Mouse (Mus musculus): Measurements from ENCODE around the gene Itga8. TPM values are rescaled to one million over a fixed set of nuclear protein-coding genes. Genes with fewer than 3 reads are reported as not detected.

Itga8 gene
- total RNA-seq, 2 experiments from 2014 or later = 7.4 to 7.7 TPM

DNA sequence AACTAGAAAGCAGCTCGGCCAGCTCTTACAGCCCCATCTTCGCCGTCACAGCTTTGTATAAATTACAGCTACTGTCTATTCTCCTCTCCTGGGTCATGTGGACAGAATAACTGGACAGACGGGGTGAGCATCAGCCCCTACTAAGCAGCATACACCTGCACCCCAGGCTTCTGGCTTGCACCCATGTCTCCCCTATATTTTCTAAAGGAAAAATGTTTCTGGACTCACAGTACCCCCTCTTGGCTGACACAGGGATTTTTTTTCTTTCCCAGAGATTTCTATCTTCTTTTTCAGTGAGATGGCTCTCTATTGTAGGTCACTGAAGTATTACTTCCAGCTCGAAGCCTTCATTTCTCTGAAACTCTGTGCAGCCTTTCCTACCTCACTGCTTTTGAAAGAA lies 4.4 kb downstream of the Itga8 start:
- DNase-seq (ENCODE audit: low spot score) = no peak
- intact Hi-C loops (cut with DNase I) = no loop called here

GRCm38 (mm10) chr2:12295150-12295549 lies 6.6 kb downstream of the Itga8 start:
- intact Hi-C loops (cut with DNase I) = no loop called here
- no peak for DNase-seq (ENCODE audit: low spot score)

DNA sequence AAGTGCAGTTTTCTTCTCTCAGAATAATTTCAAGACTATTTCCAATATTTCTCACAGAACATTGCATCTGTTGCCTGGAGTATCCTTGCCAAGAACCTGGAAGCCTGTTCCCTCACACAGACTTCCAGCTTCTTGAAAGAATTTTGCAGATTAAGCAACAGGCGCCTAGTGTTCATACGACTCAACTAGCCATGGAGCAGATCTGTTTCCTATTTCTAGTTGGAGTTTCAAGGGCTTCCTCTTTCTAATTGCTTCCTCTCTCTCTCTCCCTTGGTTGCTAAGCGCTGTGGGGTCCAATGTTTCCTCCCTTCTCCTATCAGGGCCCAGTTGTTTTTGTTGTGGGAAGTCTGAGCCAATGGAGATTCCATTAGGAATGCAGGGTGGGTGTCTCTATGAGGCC lies 7.7 kb downstream of the Itga8 start:
- DNase-seq (ENCODE audit: low spot score) = no peak
- intact Hi-C loops (cut with DNase I) = no loop called here

DNA sequence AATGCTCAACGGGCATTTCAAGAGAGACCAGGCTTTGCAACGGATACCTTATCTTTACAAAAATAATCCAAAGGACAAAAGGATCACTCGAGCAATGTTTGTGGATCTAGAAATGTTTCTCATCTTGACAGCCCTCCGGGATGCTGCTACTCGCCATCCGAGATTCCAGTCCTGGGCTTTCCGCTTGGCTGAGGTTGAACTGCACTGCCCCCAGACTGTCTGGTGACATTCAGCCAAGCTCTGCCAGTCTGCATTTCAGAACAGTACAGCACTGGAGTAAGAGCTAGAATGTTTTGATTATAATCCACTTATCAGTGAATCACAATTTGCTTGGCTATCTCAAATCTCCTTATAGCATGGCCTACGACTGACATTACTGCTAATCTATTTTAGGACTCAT lies 8.3 kb downstream of the Itga8 start:
- intact Hi-C loops (cut with DNase I) = no loop called here
- DNase-seq (ENCODE audit: low spot score) = no peak

DNA sequence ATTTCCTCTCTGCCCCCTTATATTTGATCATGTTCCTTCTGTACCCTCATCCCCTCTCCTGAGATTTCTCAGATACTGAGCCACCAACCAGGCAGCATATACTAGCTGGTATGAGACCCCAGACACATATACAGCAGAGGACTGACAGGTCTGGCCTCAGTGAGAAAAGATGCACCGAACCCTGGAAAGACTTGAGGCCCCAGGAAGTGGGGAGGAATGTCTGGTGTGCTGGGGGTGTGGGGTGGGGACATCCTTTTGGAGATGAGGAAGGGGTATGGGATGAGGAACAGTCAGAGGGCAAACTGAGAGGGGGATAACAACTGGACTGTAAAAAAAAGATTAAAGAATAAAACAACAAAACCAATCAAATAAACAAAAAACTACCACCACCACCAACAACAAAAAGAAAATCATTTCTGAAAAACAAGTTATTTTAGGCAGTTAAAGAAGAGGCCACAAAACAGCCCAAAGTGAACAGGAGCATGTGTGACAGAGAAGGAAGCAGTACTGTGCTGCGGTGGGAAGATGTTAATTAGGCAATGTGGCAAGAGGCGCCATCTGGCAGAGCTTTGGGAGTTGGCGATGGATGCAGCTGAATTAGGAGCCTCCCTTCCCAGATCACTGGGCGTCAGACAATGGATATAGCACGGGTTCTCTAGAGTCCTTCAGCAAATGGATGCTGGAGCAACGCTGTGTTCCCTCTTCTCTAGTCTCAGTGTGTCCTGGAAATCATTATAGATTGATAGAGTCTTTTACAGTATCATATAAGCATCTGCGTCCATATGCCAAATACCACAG lies 9.5 kb downstream of the Itga8 start:
- no peak for DNase-seq (ENCODE audit: low spot score)
- intact Hi-C loops (cut with DNase I) = no loop called here

DNA sequence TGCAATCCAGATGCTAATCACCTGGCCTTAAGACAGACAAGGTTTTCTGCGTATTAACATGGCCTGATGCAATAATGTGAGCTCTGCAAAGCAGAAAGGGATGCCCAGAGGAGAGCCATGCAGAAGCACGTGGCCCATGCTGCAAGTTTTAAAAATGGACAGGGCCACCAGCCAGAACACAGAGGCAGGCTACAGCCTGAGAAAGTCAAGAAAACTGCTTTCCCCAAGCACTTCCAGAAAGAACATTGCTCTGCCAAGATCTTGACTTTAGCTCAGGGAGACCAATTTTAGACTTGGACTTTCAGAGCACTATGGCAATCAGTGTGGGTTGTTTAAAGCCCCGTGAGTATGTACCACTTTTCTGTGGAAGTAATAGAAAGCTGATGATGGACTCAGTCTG lies 11.5 kb downstream of the Itga8 start:
- intact Hi-C loops (cut with DNase I) = no loop called here
- no peak for DNase-seq (ENCODE audit: low spot score)

DNA sequence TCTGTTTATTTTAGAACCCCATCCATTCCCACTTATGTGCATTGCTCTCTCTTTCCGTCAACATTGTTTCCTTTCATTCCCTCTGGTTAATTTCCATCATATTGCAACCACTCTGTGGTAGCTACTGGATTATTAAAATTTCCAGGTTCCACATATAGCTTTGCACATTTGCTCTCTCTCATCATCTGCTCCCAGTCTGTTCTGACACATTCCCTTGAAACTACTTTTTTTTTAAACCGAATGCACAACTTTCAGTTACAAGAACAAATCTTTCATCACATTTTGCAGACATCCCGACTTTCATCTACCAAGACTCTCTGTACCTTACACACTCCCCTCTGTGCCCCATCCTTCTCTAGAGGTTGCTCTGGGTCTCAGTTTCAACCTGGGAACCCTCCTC lies 13.9 kb downstream of the Itga8 start:
- intact Hi-C loops (cut with DNase I) = no loop called here
- DNase-seq (ENCODE audit: low spot score) = no peak

DNA sequence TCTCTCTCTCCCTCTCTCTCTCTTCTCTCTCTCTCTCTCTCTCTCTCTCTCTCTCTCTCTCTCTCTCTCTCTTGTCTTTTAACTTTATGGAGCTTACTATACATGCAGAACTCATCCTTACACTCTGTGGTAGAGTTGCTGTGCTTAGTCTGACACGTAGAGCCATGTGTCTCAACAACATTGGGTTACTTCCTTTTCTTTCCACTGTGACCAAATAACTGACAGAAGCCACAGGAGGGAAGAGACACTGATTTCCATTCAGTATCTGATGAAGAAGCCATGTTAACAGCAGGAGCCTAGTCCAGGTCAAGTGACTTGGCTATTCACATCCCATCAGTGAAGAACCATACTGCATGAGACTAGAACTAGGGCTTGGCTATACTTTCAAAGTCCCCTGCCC lies 21.1 kb downstream of the Itga8 start:
- intact Hi-C loops (cut with DNase I) = no loop called here
- no peak for DNase-seq (ENCODE audit: low spot score)

- intact Hi-C loops (cut with DNase I) = no loop called here
- no peak for DNase-seq (ENCODE audit: low spot score)
These were observed 22.6 kb downstream of the Itga8 start for GRCm38 (mm10) chr2:12279070-12279612.

DNA sequence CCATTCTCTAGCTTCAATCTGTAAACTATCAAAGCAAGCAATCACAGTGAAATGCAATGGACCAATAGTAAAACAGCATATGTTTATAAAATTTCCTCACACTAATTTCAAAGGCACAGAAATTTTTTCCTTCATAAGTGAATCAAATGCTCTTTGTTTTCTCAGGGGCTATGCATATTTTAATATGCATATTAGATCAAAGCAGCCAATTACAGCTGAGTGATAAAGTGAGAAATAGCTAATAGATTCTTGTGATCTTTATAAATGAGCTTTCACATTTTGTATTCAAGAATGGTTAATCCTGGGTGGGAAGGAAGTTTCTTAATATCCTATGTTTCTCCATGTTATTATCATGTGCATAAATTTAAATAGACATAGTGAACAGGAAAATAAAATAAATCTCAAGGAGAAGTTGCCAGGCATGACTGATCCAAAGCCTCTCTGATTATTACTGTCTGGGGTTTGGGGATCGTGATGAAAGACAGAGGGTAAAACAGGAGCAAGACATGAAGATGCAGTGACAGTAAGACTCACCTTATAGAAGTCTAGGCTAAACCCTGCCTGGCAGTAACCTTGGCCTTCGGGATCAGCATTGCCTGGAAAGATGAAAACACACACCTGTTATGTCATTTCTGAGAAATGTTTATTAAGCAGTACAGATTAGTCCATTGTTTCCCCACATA lies 44.9 kb downstream of the Itga8 start:
- intact Hi-C loops (cut with DNase I) = no loop called here
- no peak for DNase-seq (ENCODE audit: low spot score)

DNA sequence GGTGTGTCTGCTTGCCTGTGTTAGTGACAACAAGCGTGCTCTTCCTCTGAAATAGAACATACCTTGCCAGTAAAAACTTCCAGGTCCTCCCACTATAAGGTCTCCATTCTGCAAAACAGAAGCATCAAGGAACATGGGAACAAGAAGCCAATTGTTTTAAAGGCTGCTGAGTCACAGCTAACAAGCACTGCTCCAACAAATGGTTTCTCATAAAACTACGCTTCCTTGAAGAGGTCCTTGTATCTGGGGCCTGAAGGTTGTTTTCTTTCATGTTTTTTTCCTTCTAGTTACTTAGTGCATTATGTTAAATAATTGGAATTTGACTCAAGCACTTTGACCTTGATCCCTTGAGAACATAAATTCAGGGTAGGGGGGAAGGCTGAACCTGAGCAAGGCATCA lies 45.8 kb downstream of the Itga8 start:
- no peak for DNase-seq (ENCODE audit: low spot score)
- intact Hi-C loops (cut with DNase I) = no loop called here

DNA sequence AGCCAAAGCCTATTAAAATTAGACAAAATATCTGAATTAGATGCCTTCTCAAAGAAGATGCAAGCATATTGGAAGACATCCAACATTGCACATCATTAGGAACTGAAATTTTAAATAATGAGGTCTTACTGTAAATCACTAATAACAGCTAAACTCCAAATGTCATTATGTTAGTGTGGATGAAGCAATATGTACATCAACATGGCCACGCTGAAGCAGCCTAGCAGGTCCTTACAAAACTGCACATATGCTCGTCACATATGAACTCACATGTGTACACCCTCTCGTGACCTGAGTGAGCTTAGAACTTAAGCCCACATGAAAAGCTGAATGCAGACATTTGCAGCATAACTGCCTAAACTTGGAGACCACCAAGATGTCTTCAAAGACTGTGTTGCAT lies 66.4 kb downstream of the Itga8 start:
- DNase-seq (ENCODE audit: low spot score) = no peak
- intact Hi-C loops (cut with DNase I) = no loop called here

DNA sequence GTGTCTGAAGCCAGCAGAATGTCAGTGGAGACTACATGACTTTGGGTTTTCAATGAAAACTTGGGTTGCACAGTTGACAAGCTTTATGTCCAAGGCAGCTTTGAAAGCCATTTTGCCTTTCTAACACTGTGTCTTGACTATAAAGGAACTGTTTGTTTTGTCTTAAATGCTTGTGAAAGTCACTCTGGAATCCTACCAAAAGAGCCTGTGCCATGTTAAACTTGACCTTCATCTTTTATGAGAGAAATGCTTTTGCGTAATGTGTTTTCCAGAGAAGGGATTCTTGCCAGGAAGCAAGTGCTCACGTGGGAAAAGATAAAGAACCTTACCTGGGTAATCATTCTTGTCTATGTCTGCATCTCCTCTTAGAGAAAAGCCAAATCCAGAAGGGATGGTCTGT lies 72.0 kb downstream of the Itga8 start:
- DNase-seq (ENCODE audit: low spot score) = no peak
- intact Hi-C loops (cut with DNase I) = no loop called here

DNA sequence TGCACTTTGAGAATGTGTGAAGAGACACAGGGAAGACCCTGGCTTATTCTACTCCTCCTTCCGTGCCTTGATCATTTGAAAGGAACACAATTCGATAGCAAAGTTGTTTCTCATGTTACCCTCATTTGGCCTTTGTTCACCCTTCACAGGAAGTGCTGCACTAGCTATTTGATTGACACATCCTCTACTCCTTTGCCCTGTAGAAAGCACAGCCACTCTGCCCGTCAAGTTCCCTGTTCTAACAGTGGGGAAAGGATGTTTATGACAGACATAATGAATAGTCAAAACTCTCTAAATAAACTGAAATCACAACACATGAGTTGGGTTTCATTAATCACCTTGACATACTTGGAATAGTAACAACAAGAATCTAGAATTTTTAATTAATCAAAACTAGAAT lies 73.4 kb downstream of the Itga8 start:
- intact Hi-C loops (cut with DNase I) = no loop called here
- no peak for DNase-seq (ENCODE audit: low spot score)

DNA sequence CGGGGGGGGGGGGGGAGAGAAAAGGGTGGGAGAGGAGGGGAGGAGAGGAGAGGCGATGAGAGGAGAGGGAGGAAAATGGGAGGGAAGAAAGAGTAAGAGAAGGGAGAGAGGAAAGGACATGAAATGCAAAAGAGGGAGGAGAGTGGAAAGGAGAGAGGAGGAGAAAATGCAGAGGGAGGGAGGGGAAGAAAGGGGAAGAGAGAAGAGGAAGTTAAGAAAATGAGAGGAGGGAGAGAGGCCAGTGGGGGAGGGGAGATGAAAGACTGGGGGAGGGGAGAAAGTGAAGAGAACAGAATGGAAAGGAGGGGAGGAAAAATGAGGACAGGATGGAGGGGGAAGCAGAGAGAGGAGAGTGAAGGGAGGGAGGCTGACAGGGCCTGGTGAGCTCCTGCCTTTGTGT lies 74.5 kb downstream of the Itga8 start:
- intact Hi-C loops (cut with DNase I) = no loop called here
- DNase-seq (ENCODE audit: low spot score) = no peak

GRCm38 (mm10) chr2:12226367-12226766 lies 75.4 kb downstream of the Itga8 start:
- intact Hi-C loops (cut with DNase I) = no loop called here
- DNase-seq (ENCODE audit: low spot score) = no peak

DNA sequence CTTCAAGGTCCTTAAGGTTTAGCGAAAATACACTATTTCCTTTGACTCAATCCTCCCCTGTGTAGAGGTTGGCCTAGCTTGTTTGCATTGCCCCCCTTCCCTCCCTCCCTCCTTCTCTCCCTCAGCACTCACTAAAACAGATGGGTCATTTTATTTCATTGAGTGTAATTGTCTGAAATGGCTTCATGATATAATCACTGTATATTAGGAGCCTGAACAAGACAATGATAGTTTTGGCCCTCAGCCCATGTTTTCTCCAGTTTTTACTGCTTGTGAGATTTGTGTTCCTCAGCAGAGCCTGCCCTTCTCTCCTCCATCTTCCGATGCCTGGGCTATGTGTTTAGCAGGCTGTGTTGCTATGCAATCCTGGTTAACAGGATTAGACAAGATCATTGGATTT lies 80.1 kb downstream of the Itga8 start:
- DNase-seq (ENCODE audit: low spot score) = no peak
- intact Hi-C loops (cut with DNase I) = no loop called here

GRCm38 (mm10) chr2:12213464-12213790 lies 88.3 kb downstream of the Itga8 start:
- intact Hi-C loops (cut with DNase I) = no loop called here
- DNase-seq (ENCODE audit: low spot score) = no peak

DNA sequence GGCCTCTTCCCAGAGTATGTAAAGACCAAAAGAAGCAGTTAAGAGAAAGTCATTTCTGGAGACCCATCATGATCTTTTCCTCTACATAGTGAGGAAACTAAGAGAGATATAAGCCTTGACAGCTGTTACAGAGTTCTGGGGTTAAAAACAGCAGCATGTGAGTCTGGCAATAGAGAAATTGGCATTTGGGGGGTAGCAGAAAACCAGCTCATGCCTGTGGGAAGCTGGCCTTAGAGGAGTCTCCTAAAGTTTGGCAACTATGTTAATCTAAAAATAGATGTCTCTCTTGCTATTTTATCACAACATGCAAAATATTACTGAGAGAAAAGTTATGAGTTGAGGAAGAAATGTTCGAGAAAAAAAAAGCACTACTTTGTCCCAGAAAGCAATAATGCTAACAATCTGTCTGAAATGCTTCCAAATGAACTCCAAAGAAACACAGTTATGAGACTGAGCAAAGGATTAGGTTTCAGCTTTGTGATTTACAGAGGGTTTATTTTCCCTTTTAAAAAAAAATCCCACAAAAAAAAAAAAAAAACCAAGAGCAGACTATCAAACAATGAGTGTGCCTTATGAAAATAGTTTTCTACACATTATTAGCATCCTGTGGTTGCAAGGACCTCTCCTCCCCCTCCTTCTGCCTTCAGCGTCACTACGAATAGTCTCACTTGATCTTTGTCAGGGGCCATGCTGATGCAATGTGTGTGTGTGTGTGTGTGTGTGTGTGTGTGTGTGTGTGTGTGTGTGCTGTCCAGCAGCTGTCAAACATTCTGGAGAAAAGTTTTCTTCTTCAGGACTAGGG lies 88.9 kb downstream of the Itga8 start:
- intact Hi-C loops (cut with DNase I) = no loop called here

GRCm38 (mm10) chr2:12208142-12208541 lies 93.6 kb downstream of the Itga8 start:
- intact Hi-C loops (cut with DNase I) = no loop called here
- no peak for DNase-seq (ENCODE audit: low spot score)

More for the DNA sequence above, 88.9 kb downstream of the Itga8 start:
- no peak for DNase-seq (ENCODE audit: low spot score)

GRCm38 (mm10) chr2:12206353-12206752 lies 95.4 kb downstream of the Itga8 start:
- no peak for DNase-seq (ENCODE audit: low spot score)

More at GRCm38 (mm10) chr2:12206353-12206752, 95.4 kb downstream of the Itga8 start:
- intact Hi-C loops (cut with DNase I) = no loop called here
